Comparison of ENCODE assay signal across 13 mouse cellular contexts in the genomic region with DNA sequence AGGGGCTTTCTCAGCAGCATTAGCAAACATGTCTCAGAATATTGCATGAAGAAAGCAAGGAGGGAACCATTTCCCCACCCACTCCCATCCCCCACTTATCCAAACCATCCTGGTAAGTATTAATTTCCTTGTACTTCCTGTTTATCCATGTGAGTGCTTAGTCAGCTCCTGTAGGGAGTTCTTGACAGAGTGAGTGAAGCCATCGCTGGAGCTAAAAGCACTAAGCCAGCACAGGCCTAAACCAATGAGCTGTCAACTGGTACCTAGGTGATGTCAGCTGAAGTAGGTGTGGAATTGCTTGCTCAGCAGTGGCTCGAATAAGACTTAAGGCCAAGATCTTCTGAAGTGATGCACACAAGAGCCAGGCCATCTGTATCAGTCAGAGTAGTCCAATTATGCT.
"Had no signal": no experiment of that assay in that cellular context is flagged by ENCODE, and none has a peak within 500 bp of the region (broad histone marks: within the 10 kb centered on the region; RNA-seq: fewer than 3 reads in every experiment).

No protein-coding gene starts in this region.

- ATAC-seq: liver, postnatal 0 days; midbrain, embryonic 13.5 days had no signal

- H3K4me3 ChIP-seq: limb, embryonic 12.5 days; liver, embryonic 13.5 days; midbrain, embryonic 13.5 days had no signal

- H3K9ac ChIP-seq: limb, embryonic 12.5 days; liver, embryonic 13.5 days; liver, postnatal 0 days; midbrain, embryonic 13.5 days had no signal

- H3K9me3 ChIP-seq: limb, embryonic 12.5 days; liver, embryonic 13.5 days; midbrain, embryonic 13.5 days had no signal

- DNase-seq: kidney, adult 2 months; kidney, postnatal 25 days; layer of hippocampus, adult 9-11 months; layer of hippocampus, postnatal 36 days; liver; liver, embryonic 13.5 days; liver, postnatal 0 days; lung, postnatal 10 days; right cerebral cortex, adult 18-20 months; thymus, adult 18-20 months; thymus, postnatal 14 days had no signal

- H3K27me3 ChIP-seq: limb, embryonic 12.5 days; liver, embryonic 13.5 days; midbrain, embryonic 13.5 days had no signal

- H3K4me2 ChIP-seq: limb, embryonic 12.5 days; liver, embryonic 13.5 days; midbrain, embryonic 13.5 days had no signal

- H3K36me3 ChIP-seq: limb, embryonic 12.5 days; liver, embryonic 13.5 days; midbrain, embryonic 13.5 days had no signal

- H3K4me1 ChIP-seq: limb, embryonic 12.5 days; liver, embryonic 13.5 days had no signal

- H3K27ac ChIP-seq: limb, embryonic 12.5 days; liver, embryonic 13.5 days; midbrain, embryonic 13.5 days had no signal
